Mouse (Mus musculus): ENCODE results near the gene Arhgef18.

The Arhgef18 gene

DNA sequence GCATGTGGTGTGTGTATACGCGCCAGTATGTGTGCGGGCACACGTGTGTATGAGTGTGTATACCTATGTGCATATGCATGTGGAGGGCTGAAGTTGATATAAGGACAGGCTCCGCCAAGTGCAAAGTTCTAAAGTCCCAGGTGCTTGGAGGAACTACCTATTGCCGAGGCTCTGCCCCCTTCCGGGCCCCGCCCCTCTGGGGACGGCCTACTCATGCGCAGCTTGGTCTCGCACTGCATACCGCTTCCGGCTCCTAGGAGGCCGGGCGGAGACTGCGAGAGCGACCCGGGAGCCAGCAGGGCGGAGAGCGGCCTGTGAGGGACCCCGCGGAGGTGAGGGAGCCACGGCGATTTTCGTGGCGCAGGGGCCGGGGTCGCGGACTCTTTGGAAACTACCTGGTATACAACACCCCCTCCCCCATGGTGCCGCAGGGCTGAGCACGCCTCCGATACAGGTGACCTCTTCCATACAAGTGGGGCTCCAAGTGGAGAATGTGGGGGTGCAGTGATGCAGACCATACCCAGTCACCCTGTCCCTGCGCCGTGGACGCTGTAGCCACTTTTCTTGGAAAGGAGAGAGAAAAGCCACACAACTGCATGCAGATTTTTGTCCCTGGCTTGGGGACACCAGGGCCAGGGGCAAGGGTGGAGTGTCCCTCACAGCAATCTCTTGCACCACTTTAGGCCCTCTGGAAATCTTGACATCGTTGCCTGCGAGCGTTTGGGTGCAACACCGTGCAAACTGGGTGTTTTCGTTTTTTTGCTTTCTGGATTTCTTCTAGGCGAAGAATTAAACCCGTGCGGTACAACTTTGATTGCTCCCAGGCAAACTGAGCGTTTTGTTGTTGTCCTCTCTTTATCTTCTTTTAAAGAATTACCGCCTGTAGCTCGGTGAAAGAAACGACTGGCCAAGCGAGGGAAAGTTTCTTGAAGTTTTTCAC is at the start of gene Arhgef18:
Gene Arhgef18, plus strand, starts transcription at position 236 of the 940 bp plus-strand sequence.
- DNase-seq (ENCODE audit: inconsistent ontology term), result peak; percentile 89

DNA sequence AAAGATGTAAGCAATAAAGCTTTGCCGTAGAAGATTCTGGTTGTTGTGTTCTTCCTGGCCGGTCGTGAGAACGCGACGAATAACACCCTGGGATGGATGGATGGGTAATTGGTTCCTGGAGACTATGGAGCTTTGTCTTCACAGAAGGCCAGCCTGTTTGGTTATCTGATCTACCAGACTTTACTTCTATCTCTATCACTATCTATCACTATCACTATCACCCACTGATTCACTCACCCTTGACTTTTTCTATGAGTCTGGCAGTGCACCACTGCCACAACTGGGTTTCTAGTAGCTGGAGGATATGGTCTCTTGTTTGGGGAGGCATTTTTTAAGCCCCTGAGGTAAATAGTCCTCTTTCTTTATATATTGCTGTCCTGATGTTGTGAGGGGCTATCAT is 47.5 kb upstream of the Arhgef18 start:
- DNase-seq (ENCODE audit: inconsistent ontology term), result no peak

DNA sequence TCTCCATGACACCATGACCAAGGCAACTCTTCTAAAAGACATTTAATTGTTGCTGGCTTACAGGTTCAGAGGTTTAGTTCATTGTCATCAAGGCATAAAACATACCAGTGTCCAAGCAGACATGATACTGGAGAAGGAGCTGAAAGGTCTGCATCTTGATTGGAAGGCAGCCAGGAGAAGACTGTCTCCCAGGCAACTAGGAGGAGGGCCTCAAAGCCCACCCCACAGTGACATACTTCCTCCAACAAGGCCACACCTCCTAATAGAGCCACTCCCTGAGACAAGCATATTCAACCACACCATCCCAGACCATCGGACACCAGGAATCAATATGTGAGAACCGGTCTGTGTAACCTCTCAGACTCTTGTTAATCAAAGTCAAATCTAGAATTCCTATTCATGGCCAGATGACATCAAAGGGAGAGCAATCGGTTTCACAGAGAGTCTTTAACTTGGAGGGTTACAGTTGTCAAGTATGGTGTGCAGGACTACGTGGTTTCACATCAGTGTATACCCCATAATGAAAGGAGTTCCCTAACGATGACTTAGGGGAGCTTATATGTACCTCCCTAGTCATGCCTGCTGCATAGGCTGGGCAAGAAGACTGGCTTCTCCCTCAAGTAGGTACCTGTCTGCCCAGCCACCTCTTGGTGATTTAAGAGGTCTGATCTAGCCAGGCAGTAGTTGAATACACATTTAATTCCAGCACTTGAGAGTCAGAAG is 46.0 kb upstream of the Arhgef18 start:
- DNase-seq (ENCODE audit: inconsistent ontology term), result no peak

DNA sequence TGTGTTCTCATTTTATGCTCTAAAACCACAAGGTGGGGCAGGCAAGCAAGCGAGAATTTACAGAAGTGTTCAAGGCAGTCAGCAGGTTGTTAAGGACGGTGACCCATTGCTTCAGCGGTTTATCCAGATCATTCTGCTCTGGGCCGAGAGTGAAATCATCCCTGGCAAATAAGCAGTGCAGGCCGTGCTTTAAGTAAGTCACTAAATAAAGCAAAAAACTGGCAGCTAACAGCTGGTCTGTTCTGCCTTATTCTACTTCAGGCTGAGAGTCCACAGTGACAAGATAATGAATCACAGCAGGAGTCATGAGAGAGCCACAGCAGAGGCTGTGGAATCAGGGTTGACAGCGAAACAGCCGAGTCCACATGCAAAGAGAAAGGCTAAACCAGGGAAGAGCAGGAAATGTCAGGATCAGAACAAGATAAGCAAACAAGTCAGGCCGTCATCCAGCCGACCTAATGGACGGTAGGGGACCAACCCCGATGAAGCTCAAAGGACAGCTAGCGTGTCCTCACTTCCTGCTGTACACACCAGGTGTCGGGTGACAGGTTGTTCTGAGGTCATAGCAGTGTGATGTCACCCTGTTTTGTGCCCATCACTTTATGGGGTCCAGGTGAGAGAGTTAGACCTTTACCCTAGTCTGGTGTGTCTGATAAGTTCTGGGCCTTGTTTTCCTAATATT is 44.5 kb upstream of the Arhgef18 start:
- no peak for DNase-seq (ENCODE audit: inconsistent ontology term)

DNA sequence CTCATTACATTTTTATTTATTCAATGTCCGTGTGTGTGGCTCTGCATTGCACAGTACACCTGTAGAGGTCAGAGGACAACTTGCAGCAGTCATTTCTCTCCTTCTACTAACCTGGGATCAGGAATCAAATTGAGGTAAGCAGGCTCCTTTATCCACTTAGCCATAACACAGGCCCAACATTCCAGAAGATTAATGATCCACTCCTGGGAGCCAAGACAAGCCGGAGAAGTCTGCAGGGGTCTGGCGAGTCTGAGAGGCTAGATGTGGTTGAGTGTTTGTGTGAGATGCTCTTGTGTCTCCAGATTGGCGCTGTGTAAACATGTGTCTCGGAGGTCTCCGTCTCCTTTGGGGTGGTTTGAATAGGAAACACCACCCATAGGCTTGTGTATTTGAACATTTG is 42.1 kb upstream of the Arhgef18 start:
- no peak for DNase-seq (ENCODE audit: inconsistent ontology term)

DNA sequence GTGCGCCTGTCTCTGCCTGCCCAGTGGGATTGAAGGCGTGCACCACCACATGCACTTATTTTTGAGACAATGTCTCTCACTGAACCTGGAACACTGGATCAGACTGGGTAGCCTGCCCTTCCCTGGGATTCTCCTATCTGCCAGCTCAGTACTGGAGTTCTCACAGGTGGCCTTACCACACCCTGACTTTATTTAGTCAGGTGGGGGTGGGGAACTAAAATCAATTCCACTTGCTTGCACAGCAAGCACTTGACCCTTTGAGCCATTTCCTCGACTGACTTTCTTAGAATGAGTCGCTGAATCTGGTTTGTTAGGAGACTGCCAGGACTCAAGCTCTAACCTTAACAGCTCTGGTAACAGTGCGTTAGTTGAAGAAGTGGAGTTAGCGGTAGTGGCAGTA is 40.1 kb upstream of the Arhgef18 start:
- no peak for DNase-seq (ENCODE audit: inconsistent ontology term)

DNA sequence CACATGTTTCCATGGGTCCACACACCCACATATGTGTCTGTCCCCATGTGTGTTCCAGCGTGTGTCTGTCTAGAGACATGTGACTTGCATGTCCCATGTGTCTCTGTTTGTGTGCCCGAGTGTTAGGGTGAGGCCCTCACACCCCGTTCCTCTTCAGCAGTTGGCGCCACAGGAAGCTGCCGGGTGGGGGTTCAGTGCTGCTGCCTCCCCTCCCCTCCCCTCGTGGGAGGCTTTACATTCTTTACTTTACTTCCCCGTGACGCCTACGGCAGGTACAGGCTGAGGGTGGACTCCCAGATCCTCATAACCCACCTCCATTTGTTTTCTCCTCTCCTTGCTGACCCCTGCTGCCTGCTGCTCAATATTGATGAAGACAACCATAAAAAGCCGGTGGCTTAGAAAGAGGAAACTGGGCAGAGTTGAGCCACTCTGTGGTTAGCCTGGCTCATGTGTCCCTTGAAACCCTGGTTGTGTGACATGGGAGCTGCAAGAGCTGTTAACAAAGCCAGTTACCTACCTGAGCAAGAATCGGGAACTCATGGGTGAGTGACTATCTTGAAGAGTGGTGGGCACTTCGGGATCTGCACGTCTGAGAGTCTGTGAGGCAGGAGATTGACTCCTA is 39.5 kb upstream of the Arhgef18 start, which contains the start of gene A430078G23Rik:
Gene A430078G23Rik, plus strand, starts transcription at position 227 of the 622 bp plus-strand sequence.
- DNase-seq (ENCODE audit: inconsistent ontology term), result no peak

DNA sequence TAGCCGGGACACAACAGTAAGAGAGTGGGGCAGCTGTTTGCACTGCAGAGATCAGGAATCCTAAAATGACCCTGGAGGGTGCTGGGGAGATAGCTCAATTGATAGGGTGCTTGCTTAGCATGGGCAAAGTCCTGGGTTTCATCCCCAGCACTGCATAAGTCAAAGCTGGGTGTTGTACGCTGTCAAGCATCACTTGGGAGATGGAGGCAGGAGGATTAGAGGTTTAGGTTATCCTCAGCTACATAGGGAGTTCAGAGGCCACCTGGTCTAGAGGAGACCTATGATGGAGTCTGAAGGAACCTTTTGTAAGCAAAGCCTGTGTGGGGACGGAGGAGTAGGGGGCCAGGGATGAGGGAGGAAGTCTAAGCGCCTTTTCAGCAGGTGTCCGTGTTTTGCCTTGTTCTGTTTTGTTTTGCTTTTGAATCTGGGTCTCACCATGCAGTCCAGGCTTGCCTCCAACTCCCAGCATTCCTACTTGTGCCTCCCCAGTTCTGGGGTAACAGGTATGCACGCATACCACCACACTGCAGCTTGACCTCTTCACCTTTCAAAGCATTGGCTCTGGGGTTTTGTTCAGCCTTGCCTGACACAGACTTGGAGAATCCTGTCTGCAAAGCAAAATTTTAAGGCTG is 38.9 kb upstream of the Arhgef18 start:
- DNase-seq (ENCODE audit: inconsistent ontology term), result no peak

DNA sequence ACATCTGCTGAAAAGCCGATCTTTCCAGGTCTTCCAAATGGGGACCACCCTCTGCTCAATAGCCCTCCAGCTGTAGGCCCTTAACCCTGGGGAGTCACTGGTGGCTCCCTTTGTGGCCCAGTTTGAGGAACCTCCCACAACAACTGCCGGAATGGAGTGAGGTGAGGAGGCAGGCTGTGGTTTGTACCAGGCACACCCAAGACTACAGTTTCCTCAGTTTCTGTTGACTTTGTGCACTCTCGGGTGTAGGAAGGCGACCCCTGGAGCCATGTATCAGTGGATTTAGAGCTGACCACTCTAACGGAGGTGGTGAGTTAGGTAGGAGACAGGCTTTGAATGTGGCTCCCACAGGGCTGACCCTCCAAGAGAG is 38.4 kb upstream of the Arhgef18 start:
- no peak for DNase-seq (ENCODE audit: inconsistent ontology term)

DNA sequence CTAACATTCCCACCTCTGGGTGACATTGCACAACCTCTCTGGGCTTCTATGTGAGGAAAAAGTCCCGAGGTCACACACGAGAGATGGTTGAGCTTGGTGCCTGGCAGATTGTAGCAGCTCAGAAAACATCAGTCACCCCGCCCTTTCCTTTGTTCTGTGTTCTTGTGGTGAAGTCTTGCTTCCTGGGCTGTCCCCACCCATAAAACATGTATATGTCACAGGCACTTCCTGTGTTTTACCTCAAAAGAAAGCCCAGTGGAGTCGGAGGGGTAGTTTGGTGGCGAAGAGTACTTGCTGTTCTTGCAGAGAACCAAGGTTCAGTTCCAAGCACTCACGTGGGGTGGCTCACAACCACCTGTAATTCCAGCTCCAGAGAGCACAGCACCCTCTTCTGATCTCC is 37.2 kb upstream of the Arhgef18 start:
- DNase-seq (ENCODE audit: inconsistent ontology term), result no peak

DNA sequence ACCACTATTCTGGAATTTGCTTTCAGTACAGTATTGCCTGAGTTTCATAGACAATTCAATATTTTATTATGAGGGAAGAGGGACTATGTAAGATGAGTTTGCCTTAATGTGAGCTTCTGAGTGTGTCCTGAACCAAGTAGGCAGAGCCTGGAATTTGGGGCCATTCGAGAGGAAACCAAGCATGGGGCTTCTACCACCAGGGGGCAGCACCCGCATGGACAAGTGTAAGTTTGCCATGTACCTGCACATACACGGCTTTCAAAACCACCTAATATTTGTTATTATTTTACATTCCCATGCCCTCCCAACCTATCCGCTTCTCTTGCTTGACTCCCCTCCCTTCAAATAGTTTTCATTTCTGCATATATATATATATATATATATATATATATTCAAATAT is 34.7 kb upstream of the Arhgef18 start:
- peak; percentile 79 for DNase-seq (ENCODE audit: inconsistent ontology term)

DNA sequence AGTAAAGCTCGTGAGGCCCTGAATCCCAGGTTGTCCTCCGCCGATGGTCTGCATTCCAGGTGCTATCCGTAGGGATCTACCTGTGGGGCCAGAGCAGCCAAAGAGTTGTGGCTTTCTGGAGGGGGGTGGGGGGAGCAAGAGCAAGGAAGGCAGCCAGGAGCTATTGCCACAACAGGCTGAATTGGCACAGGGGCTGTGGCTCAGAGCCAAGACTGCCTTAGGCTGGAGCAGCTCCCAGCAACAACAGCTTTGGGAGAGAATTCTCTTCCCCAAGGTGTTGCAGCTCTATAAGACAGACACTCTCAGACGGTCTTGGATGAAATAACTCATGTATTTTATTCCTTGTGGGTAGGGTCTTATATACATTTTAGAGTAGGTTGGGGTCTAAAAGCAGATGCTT is 25.7 kb upstream of the Arhgef18 start:
- no peak for DNase-seq (ENCODE audit: inconsistent ontology term)

DNA sequence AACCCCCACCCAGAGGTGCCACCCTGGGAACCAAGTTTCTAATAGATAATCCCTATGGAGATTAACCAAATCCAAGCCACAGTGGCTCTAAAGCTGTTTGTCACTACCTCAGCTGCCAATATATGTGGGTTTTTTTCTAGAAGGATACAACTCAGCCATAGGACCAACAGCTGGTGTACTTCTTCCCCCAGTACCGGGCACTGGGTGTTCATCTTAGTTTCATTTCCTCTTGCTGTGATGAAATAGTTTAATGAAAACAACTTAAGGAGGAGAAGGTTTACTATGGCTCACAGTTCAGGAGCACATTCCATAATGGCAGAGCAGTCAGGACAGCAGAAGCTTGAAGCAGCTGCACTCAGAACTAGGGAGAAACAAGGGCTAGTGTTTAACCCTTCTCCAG is 24.7 kb upstream of the Arhgef18 start:
- no peak for DNase-seq (ENCODE audit: inconsistent ontology term)

DNA sequence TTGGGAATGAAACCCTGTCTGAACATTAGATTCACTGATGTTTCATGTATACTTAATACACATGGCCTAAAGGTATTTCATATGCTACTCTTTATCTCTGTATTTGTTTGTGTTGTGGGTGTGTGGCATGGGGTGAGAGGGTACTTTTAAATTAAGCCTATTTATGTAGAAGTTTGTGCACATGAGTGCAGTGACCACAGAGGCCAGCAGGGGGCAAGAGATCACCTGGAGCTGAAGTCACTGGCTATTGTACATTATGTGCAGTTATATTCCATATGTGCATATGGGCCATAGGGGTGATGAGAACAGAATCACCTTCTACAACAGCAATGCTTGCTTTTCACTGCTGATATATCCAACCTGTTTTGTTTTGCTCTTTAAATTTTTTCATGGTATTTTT is 17.1 kb upstream of the Arhgef18 start:
- DNase-seq (ENCODE audit: inconsistent ontology term), result no peak

DNA sequence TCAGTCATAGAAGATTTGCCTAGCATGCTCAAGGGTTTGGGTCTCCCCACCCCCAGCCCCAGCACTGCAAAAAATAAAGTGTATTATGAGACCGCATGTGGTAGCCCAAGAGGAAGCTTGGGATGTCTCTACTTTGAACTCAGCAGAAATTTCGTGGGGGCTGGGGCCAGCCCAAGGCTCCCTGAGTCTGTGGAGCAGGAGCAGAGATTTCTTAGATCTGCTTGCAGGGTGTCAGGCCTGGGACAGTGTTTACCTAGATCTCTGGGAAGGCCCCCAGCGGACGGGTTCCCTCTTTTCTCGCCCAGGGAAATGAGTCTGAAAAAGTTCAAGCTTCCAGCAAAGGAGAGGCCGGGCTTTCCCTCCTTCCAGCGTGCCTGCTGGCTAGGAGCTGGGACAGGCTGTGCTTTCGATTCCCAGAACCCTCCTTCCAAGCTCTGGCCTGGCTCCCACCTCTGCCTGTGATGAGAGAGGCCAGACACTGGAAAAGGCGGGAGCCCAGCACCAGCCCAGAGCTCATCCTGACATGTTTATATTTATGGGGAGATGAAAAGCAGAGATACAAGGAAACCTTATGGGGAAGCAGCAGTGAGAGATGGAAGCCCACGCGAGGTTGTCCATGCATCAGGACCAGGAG is 16.0 kb upstream of the Arhgef18 start:
- DNase-seq (ENCODE audit: inconsistent ontology term), result no peak

DNA sequence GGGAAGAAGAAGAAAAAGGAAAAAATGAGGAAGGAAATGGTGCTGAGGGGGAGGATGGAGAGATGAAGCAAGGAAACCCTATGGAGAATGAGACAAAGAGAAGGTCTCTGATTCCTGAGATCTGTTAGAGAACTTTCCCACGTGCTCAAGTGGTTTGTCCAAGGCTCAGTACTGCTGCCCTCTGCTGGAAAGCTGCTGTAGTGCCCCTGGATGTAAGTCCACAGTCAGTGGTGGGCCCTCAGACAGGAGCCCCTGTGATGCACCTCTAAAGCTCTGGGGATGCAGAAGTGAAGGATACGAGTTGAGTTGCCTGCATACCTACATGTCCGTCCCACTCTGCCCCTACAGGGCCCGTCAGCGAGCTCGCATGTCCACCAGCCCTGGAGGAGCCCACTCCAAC is 5.5 kb upstream of the Arhgef18 start:
- DNase-seq (ENCODE audit: inconsistent ontology term), result peak; percentile 28

DNA sequence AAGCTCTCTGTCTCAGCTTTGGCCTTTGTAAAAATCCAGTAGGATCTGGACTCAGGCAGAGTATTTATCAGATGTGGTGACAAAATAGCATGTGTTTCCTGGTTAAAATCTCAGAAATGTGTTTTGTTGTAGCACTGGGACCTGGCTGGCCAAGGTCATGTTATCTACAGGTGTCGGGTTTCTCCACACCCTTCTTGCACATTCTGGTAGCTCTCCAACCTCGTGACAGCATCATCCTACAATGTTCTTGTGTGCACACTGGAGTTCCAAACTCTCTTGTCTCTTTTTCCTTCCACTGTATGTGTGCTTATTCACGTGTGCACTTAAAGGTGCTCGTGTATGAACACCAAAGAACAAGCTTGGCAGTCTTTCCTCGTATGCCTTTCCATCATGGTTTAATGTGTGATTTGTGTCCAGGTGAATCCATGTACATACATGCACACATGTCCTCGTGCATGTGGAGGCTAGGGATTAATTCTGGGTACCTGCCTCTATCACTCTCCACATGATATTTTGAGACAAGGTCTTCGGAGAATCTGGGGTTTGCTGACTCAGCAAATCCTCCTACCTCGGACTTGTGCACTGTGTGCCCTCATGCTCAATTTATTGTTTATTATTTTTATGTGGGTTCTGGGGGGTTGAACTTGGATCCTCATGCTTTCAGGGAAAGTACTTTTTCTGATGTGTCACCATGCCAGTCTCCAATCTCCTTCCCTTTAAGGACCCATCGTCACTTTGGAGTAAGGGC is 4.0 kb upstream of the Arhgef18 start:
- no peak for DNase-seq (ENCODE audit: inconsistent ontology term)

DNA sequence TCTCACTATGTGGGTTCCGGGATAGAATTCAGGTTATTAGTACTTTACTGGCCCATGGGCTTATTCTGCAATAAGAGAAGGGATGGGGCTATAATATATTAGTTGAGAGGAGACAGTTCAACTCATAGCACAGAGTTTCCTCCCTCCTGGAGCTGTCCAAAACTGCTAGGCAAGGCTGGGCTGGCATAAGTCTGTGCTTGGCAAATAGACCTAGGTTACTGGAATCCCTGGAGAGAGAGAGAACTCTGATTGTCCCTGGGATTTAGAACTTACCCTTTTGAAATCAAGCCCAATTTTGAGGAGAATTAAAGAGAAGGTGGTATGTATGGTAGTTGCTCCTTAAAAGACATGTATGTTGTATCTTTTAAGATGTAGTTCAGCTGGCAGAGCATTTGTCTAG is 3.3 kb upstream of the Arhgef18 start:
- no peak for DNase-seq (ENCODE audit: inconsistent ontology term)

DNA sequence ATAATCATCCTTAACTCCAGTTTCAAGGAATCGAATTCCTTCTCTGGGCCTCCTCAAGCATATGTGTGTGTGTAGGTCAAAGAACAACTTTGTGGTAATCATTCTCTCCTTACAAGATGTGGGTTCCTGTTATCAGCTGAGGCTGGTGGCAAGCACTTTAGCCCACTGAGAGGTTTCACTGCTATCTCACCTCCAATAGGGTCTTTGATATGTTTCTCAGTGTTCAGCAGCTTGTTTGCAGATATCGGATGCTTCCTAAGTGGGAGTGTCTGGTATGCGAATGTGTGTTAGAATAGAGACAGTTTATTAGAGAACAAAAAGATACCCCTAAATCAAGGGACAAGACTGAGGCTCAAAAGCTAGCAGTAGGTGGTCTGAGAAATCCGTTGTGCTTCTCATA is 513 bp upstream of the Arhgef18 start:
- DNase-seq (ENCODE audit: inconsistent ontology term), result peak; percentile 57

DNA sequence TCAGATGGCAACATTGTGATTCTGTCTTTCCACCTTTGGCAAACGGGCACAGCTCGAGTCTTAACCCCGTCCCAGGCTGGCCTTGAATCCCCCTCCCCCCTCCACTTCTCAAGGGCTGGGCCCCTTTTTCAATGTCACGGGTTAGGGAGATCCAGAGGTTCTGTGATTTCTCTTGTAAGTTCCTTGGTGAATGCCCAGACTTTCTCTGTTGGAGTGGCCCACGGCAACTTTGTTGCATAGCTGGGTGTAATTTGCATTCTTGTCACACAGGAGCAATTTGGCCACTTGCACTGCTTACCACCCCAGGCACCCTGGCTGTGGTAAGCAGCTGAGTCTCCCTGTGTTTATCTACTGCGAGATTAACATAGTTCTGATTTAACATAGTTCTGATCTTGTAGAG is 1.8 kb downstream of the Arhgef18 start:
- peak; percentile 72 for DNase-seq (ENCODE audit: inconsistent ontology term)
